12 mouse cellular contexts compared by ENCODE assay signal in the genomic region with DNA sequence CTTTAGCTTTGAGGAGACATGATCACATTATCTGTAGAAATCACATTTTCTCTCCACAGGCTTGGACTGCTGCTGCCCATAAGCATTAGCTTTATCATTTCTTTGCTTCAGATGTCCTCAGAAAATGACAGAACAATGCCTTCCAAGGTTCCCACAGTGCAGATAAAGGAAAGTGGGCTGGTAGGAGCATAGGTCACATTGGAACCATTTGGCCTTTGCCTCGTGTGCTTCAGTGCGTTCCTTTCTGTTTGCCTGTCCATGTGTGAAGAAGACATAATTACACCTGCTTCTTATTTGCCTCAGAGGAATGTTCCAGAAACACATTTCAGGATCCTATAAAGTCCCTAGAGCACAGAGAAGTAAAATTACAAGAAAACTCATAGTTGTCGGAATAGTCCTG. TPM values are rescaled to one million over a fixed set of nuclear protein-coding genes. Genes with fewer than 3 reads are reported as not detected.
DNase-seq lines count a peak whose midpoint lies in the region; ATAC-seq and TF ChIP-seq lines count a peak whose summit lies in the region.
"Had no signal": no experiment of that assay in that cellular context is flagged by ENCODE, and none has a peak within 500 bp of the region (broad histone marks: within the 10 kb centered on the region; RNA-seq: fewer than 3 reads in every experiment).

No protein-coding gene starts in this region.

- 73% methylated on average over 3 of the region's 3 CpGs for WGBS in heart, embryonic 16.5 days
- 40% methylated on average over 3 of the region's 3 CpGs for WGBS in forebrain, embryonic 15.5 days
- 41% methylated on average over 3 of the region's 3 CpGs for WGBS in midbrain, embryonic 13.5 days
- 86% methylated on average over 3 of the region's 3 CpGs for WGBS in cerebellum, adult 2 months

- ATAC-seq in heart, embryonic 16.5 days (replicated peaks; ENCODE audit: extremely low read depth, insufficient read depth, low FRiP score) = no peak
- peak; percentile 20 for ATAC-seq in forebrain, embryonic 15.5 days (replicated peaks)
- peak; percentile 19; the same call in 1 of the 2 replicates for ATAC-seq in midbrain, embryonic 13.5 days
- ATAC-seq: CD4-positive, CD25-positive, alpha-beta regulatory T cell, adult 4 months had no signal

- no peaks in the 10 kb centered on the region for H3K9me3 ChIP-seq in heart, embryonic 16.5 days (replicated peaks; ENCODE audit: control insufficient read depth, low read length)
- no peaks in the 10 kb centered on the region for H3K9me3 ChIP-seq in forebrain, embryonic 15.5 days
- H3K9me3 ChIP-seq in midbrain, embryonic 13.5 days = no peaks in the 10 kb centered on the region
- H3K9me3 ChIP-seq: heart, embryonic 12.5 days; liver, embryonic 15.5 days had no signal

- TF ChIP-seq POLR2A in cerebellum, adult 2 months (IDR thresholded peaks at IDR 0.05; ENCODE audit: borderline replicate concordance, insufficient read depth, low read length) = no peak

- no peak overlapping the region for H3K4me3 ChIP-seq in heart, embryonic 16.5 days (ENCODE audit: low read length)
- no peak overlapping the region for H3K4me3 ChIP-seq in forebrain, embryonic 15.5 days
- no peak overlapping the region for H3K4me3 ChIP-seq in midbrain, embryonic 13.5 days (replicated peaks)
- H3K4me3 ChIP-seq in cerebellum, adult 2 months (replicated peaks; ENCODE audit: insufficient read depth, low read depth, low read length) = no peak overlapping the region
- H3K4me3 ChIP-seq: heart, embryonic 12.5 days; liver, embryonic 15.5 days had no signal

- H3K4me2 ChIP-seq in heart, embryonic 16.5 days (ENCODE audit: low read depth, low read length) = no peak overlapping the region
- H3K4me2 ChIP-seq in forebrain, embryonic 15.5 days (replicated peaks) = no peak overlapping the region
- no peak overlapping the region for H3K4me2 ChIP-seq in midbrain, embryonic 13.5 days (replicated peaks)
- H3K4me2 ChIP-seq: heart, embryonic 12.5 days; liver, embryonic 15.5 days had no signal

- TF ChIP-seq CTCF in cerebellum, adult 2 months (IDR thresholded peaks at IDR 0.05; ENCODE audit: borderline replicate concordance, insufficient read depth, low read depth, low read length) = no peak

- H3K27ac ChIP-seq in heart, embryonic 16.5 days (ENCODE audit: low read length) = 0 out of 2 replicates have a peak overlapping the region, but pooled peaks have one; percentile 4
- H3K27ac ChIP-seq in forebrain, embryonic 15.5 days (replicated peaks) = peak overlapping the region; percentile 81
- 0 out of 2 replicates have a peak overlapping the region, but pooled peaks have one; percentile 51 for H3K27ac ChIP-seq in midbrain, embryonic 13.5 days
- no peak overlapping the region for H3K27ac ChIP-seq in cerebellum, adult 2 months (ENCODE audit: insufficient read depth, low read length)
- H3K27ac ChIP-seq: liver, embryonic 15.5 days had no signal

- H3K36me3 ChIP-seq in heart, embryonic 16.5 days (ENCODE audit: control insufficient read depth, insufficient read depth) = no peaks in the 10 kb centered on the region
- H3K36me3 ChIP-seq in forebrain, embryonic 15.5 days = no peaks in the 10 kb centered on the region
- no peaks in the 10 kb centered on the region for H3K36me3 ChIP-seq in midbrain, embryonic 13.5 days
- H3K36me3 ChIP-seq: heart, embryonic 12.5 days; liver, embryonic 15.5 days had no signal

- no peaks in the 10 kb centered on the region for H3K27me3 ChIP-seq in heart, embryonic 16.5 days (ENCODE audit: control insufficient read depth, insufficient read depth, low read length)
- H3K27me3 ChIP-seq in forebrain, embryonic 15.5 days = no peaks in the 10 kb centered on the region
- no peaks in the 10 kb centered on the region for H3K27me3 ChIP-seq in midbrain, embryonic 13.5 days
- H3K27me3 ChIP-seq in cerebellum, adult 2 months (ENCODE audit: control insufficient read depth, insufficient read depth, low read length) = no peaks in the 10 kb centered on the region; the same call in 1 of the 2 replicates
- H3K27me3 ChIP-seq: liver, embryonic 15.5 days had no signal

- no peak overlapping the region for H3K9ac ChIP-seq in heart, embryonic 16.5 days (ENCODE audit: low read length)
- H3K9ac ChIP-seq in forebrain, embryonic 15.5 days (replicated peaks) = no peak overlapping the region
- H3K9ac ChIP-seq in midbrain, embryonic 13.5 days (replicated peaks) = no peak overlapping the region
- H3K9ac ChIP-seq: heart, embryonic 12.5 days; liver, embryonic 15.5 days had no signal

- peaks cover 6% of the 10 kb centered on the region; the same call in 1 of the 2 replicates for H3K4me1 ChIP-seq in heart, embryonic 16.5 days (ENCODE audit: control insufficient read depth, insufficient read depth, low read length)
- peaks cover 44% of the 10 kb centered on the region for H3K4me1 ChIP-seq in forebrain, embryonic 15.5 days
- 0 out of 2 replicates have a peak, but pooled peaks cover 12% of the 10 kb centered on the region for H3K4me1 ChIP-seq in midbrain, embryonic 13.5 days (replicated peaks)
- peaks cover 4% of the 10 kb centered on the region; the same call in 1 of the 2 replicates for H3K4me1 ChIP-seq in cerebellum, adult 2 months (ENCODE audit: control insufficient read depth, insufficient read depth, low read length)
- H3K4me1 ChIP-seq: liver, embryonic 15.5 days had no signal

- DNase-seq in heart, adult 18-20 months = no peak
- peak; percentile 83 for DNase-seq in Muller cell, postnatal 12 days (ENCODE audit: inconsistent ontology term)
- DNase-seq in adipocyte (ENCODE audit: low spot score) = no peak
- no peak for DNase-seq in layer of hippocampus, postnatal 25 days (ENCODE audit: extremely low spot score in 1 of 2, low spot score in 1 of 2)
- DNase-seq in cerebellum, adult 2 months = no peak
- DNase-seq: spleen, adult 18-20 months had no signal

RNA-seq across cellular contexts. Expression of a gene that starts 16.7 kb away (rescaled TPM):
- polyA plus RNA-seq in heart, embryonic 16.5 days (2015; fragmentation: Nextera tagmentation; extraction: Ambion mirVana) = 2.3 and 2.5 TPM in 2 replicates
- 1 to 10 TPM; 3.6 to 4.0 TPM for total RNA-seq in heart, adult 18-20 months (2021)
- polyA plus RNA-seq in forebrain, embryonic 15.5 days (2015; fragmentation: Nextera tagmentation; extraction: Ambion mirVana) = 11.8 TPM in 2 replicates
- 4.7 and 6.4 TPM in 2 replicates for polyA plus RNA-seq in midbrain, embryonic 13.5 days (2015; fragmentation: Nextera tagmentation; extraction: Ambion mirVana)
- 1 to 10 TPM; 6.3 to 10.0 TPM for total RNA-seq in layer of hippocampus, postnatal 25 days (2021)
- polyA plus RNA-seq in cerebellum, adult 2 months (2012; rRNA removed) = 13.9 and 15.1 TPM in 2 replicates
